Mouse (Mus musculus) monocyte, adult 2 months (primary cell): Measurements from ENCODE around the gene Gm21750.
"Not testable (repeated sequence)": the region's sequence is repeated elsewhere in the genome, so short reads cannot be mapped to it uniquely, and the experiment has no call there.

Experiments used
- DNase-seq, 2 experiments: peaks; one replicate each; pipeline ENCODE4 v3.0.0; 2022; ENCODE audit warnings: low spot score in 2 of 2, low read depth in 1 of 2

Gene Gm21750

GRCm38 (mm10) chr14:73660925-73661324, at the start of gene Gm21750:
TSS of gene Gm21750 (plus strand) at chr14:73661225.
- DNase-seq: not testable (repeated sequence)

DNA sequence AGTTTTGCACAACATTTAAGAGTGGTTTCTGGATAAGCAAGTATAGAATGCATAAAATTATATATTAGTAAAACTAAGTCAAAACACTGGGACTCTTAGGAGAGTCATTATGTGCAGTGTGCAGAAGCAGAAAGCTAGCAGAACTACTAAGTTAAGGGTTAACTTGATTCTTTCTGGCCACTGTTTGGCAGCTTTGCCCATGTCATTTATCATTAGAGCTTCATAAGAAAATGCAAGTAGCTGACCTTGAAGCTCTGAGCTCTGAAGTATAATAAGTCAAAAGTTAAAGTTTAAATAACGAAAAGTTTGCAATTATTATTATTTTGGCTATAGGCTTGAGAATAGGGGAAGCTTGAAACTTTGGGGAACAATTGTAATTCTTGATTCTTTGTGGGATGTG, 46.1 kb upstream of the Gm21750 start:
- not testable (repeated sequence) for DNase-seq

GRCm38 (mm10) chr14:73620880-73621279, 40.1 kb upstream of the Gm21750 start:
- no peak for DNase-seq

DNA sequence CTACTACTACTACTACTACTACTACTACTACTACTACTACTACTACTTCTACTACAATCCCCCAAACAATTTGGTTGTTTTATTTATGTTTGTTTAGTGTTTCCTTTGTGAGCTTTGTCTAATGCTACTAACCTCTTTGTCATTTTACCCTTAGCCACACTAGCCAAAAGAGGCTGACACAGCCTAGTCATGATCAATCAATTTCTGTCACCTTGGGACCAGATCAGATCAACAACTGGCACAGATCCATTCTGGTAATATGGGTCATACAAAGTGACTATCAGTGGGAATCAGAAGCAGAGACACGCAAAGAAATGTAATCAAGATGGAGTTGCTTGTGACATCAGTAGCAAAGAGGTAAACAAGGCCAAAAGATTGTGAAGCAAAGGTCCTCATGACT, 38.0 kb upstream of the Gm21750 start:
- no peak for DNase-seq

DNA sequence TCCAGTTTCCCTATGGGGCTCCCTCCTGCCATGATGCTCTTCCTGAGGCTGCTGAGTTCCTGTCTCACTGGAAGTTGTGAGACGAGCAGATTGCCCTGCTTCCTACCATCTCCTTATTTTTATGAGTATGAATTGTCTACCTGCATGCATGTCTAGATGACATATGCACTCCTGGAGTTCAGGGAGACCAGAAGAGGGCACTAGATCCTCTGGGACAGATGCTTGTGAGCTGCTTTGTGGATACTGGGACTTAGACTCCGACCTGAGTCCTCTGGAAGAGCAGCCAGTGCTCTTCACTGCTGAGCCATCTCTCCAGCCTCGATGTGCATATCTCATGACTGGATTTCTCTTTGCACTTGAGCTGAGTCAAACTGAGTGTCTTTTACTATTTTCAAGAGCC, 35.6 kb upstream of the Gm21750 start:
- no peak for DNase-seq

DNA sequence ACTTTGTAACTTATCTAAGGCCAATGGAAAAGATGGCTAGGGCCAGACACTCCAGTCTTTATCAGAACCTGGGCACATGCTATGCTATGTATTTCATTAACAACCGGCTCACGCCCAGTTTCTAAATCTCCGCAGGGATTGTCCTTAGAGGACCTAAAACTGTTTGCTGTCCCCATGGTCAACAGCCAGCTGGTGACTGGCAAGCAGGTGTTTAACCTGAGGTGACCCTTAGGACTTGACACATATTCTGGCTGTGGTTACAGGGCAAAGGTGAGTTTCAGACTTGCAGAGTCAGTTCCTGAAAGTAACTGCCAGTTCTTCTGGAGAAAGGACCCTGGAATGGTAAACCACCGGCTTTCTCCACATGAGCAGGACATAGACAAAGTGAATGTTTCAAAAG, 29.5 kb upstream of the Gm21750 start:
- DNase-seq: no peak

DNA sequence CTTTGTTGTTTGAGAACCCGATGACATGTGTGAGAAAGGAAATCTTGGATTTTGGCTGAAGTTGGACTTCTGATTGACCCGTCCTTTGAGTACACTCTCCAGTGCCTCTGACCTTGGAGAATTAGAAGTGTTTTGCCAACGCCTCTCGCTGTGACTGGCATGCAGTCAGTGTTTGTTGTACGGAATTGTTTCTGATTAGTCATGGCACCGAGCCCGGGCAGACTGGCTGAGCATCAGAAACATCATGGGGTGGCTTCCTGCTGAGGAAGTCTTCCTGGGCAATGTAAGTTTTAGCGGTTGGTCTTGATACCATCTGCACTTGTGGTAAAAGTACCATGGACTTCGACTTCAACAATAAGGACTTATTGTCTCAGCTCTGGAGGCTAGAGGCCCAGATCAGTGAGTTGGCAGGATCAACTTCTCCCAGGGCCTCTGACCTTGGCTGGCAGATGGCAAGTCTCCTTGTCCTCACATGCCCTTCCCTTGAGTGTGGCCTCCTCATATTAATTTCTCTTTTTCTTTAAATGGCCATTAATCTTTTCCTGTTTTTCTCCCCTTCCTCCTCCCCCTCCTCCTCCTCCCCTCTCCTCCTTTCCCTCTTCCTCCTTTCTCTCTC, 28.3 kb upstream of the Gm21750 start:
- no peak for DNase-seq

GRCm38 (mm10) chr14:73634356-73634755, 26.7 kb upstream of the Gm21750 start:
- no peak for DNase-seq

DNA sequence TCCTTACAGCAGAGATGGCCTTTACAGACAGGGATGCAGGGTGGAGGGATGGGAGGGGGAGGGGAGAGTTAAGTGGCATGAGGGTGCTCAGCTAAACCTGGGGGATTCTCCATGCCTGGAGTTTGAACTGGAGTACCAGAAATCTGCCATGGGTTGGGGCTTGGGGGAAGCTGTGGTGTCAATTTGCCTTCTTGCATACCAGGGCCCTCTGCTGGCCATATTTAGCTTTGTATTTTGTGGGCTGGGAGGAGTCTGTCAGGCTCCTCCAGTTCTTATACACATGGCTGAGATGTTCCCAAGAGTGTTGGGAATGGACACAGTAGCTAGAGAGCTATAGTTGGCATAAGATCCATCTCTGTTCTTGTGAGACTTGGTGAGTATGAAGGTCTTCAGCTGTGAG, 23.6 kb upstream of the Gm21750 start:
- no peak for DNase-seq

DNA sequence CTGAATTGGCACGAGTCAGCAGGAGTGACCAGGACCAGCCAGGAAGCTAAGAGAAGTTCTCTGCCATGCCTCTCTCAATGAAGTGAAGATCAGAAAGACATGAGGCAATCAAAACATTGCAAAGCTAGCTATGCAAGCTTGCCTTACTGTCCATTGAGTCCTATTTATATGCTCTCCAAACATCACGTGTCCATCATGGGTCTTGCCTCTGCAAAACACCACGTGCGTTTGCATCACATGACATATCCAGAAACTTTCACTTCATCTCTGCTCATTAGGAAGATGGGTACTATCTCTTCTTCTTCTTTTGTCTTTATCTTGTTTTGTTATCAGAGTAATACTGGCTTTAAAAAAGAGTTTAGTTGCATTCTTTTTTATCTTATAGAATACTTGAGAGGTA, 10.8 kb upstream of the Gm21750 start:
- no peak for DNase-seq

- no peak for DNase-seq
Measured at GRCm38 (mm10) chr14:73670091-73670490, 9.1 kb downstream of the Gm21750 start.

- no peak for DNase-seq
Measured at GRCm38 (mm10) chr14:73687726-73688125, 26.7 kb downstream of the Gm21750 start.

- DNase-seq: no peak
Measured at GRCm38 (mm10) chr14:73688427-73688826, 27.4 kb downstream of the Gm21750 start.

DNA sequence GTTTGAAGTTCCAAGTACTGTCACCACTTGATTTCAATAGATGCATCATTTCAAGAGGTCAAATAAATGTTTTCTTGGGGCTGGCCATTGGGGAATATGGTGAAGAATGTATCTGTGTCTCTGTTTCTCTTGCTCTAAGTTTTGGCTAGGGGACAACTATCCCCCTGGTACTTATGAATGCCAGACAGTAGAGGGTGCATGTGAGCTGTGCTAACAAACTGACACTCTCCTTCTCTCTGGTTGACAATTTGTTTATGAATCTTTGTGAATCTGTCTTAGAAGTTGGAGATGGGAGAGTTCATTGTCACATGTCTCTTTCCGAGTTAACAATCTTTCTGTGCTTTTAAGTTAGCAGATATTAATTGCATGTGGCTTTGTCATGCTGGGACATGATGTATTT, 39.2 kb downstream of the Gm21750 start:
- DNase-seq: no peak

DNA sequence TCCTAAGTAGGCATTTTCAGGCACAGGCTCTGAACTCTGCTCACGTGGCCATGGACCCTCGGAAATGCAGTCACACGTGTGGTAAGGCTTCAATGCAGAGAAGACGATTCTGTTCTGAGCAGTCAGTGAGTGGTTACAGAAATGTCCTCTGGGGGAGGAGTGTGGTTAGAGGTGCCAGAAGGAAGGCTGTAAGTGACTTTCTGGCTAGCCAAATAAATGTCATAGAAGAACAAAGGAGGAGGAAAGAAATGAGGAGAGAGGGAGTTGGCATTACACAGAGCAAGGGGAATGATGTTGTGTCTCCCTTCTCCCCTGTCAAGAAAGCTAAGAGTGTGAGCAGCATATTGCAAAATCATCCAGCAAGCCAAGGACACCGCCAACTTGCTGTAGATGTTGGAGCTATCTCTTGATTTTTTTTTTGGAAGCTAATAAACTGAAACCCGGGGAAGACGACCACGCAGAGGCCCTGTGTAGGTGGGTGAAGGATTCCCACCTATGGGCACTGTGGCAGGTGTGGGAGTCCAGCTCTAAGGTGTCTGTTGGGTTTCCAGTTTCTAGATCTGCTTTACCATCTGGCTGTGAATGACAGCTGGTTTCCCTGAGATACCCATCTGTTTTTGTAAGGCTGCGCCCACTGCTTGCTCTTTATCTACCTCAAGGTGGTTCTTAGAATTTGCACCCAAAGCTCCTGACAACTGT, 48.5 kb downstream of the Gm21750 start:
- DNase-seq: no peak
